Mouse (Mus musculus): ENCODE data around the gene Upk3a.
A peak's percentile ranks its signal among the peaks of the same experiment; 100 is the strongest.

Upk3a gene

DNA sequence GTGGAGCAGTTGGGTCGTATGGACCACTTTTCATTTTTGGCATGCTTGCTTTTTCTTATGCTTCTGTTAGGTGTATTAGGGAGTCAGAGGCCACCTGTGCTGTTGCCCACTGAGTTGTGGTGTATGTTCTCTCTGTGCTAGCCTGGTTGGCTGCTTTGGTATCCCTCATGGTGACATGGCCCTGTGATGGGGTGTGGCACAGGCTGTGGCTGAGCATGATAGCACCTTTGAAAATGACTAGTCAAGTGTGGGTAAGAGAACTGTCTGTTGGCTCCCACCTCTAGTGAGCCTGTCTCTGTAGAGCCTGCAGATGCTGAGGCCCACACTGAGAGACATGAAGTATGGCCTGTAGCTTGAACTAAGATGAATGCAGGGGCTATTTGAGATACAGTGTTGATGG lies 32.8 kb downstream of the Upk3a start:
- no peak for DNase-seq (ENCODE audit: low spot score)

GRCm38 (mm10) chr15:85054098-85054497 lies 37.2 kb downstream of the Upk3a start:
- no peak for DNase-seq (ENCODE audit: low spot score)

- DNase-seq (ENCODE audit: low spot score), result no peak
Measured at GRCm38 (mm10) chr15:85055186-85055585, 38.2 kb downstream of the Upk3a start.

DNA sequence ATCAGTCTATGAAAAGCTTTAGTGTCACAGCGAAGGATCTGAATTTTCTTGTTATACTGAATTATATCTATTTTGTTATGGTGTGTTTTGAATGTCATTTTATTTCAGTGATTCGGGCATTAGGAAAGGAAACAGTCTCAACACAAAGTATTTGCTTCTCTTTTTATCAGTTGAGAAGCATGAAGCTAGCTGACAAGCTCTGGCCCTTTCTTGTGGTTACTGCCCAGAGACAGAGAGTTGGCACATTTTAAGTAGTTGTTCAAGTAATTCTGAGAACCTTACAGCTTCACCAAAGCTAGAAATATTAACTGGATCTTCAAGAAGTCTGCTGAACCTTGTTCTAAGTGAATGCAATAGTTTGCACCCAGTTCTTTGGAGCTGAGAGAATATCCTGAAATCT lies 46.5 kb downstream of the Upk3a start:
- no peak for DNase-seq (ENCODE audit: low spot score)

- peak; percentile 84 for DNase-seq (ENCODE audit: low spot score)
Measured at GRCm38 (mm10) chr15:85070561-85070960, 53.6 kb downstream of the Upk3a start.

Data from embryo, embryonic 10.5 days (tissue).